Mouse (Mus musculus) myocyte (in vitro differentiated cells): ENCODE measurements around the gene Vps45. TPM values are rescaled to one million over a fixed set of nuclear protein-coding genes. Genes with fewer than 3 reads are reported as not detected.

Experiments
- H3K27me3 ChIP-seq: one replicate; pipeline ENCODE4 v1.6.1; 2011; ENCODE audit not compliant: control insufficient read depth, insufficient read depth, insufficient read length
- H3K36me3 ChIP-seq: one replicate; pipeline ENCODE4 v1.6.1; 2011; ENCODE audit not compliant: control insufficient read depth, insufficient read depth
- H3K4me2 ChIP-seq: one replicate; pipeline ENCODE4 v1.6.1; 2011; ENCODE audit warnings: low read depth, control low read depth
- H3K4me3 ChIP-seq: one replicate; pipeline ENCODE4 v1.5.1; 2011; ENCODE audit warnings: mild to moderate bottlenecking, control low read depth, moderate library complexity
- H3K79me2 ChIP-seq: one replicate; pipeline ENCODE4 v1.6.1; 2011; ENCODE audit not compliant: control insufficient read depth, insufficient read depth
- H3ac ChIP-seq: one replicate; pipeline ENCODE4 v1.6.1; 2011; ENCODE audit not compliant: control insufficient read depth, insufficient read length
- CEBPB ChIP-seq: IDR thresholded peaks from 2 replicates; pipeline ENCODE4 v1.6.1; 2011; ENCODE audit warnings: mild to moderate bottlenecking, moderate library complexity; ENCODE audit not compliant: poor library complexity, insufficient read depth, severe bottlenecking
- E2F4 ChIP-seq: IDR thresholded peaks from one replicate; pipeline ENCODE4 v1.6.1; 2011; ENCODE audit warnings: mild to moderate bottlenecking, control low read depth, moderate library complexity; ENCODE audit not compliant: insufficient read depth
- MAX ChIP-seq: IDR thresholded peaks from one replicate; pipeline ENCODE4 v1.6.1; 2011; ENCODE audit warnings: low read depth, mild to moderate bottlenecking, control low read depth
- MYOD1 ChIP-seq, 3 experiments: IDR thresholded peaks; one replicate each; pipeline ENCODE4 v1.6.1; 2011; ENCODE audit warnings: control low read depth in 2 of 3, low read depth in 2 of 3, mild to moderate bottlenecking in 2 of 3, moderate library complexity in 1 of 3; ENCODE audit not compliant: insufficient read length in 2 of 3, control insufficient read depth in 1 of 3
- MYOG ChIP-seq, 3 experiments: IDR thresholded peaks; one replicate each; pipeline ENCODE4 v1.6.1; 2011; ENCODE audit warnings: control low read depth in 2 of 3, low read depth in 2 of 3, mild to moderate bottlenecking in 2 of 3; ENCODE audit not compliant: insufficient read length in 2 of 3, control insufficient read depth in 1 of 3, insufficient read depth in 1 of 3
- POLR2A ChIP-seq: IDR thresholded peaks from one replicate; pipeline ENCODE4 v1.6.1; 2011; ENCODE audit warnings: low read depth, mild to moderate bottlenecking, control low read depth, moderate library complexity; ENCODE audit not compliant: insufficient read length
- POLR2AphosphoS2 ChIP-seq: IDR thresholded peaks from one replicate; pipeline ENCODE4 v1.6.1; 2011; ENCODE audit warnings: low read depth, control low read depth; ENCODE audit not compliant: insufficient read length
- REST ChIP-seq: IDR thresholded peaks from one replicate; pipeline ENCODE4 v1.6.1; 2011; ENCODE audit warnings: mild to moderate bottlenecking, control low read depth, moderate library complexity; ENCODE audit not compliant: insufficient read depth, insufficient read length
- SRF ChIP-seq: IDR thresholded peaks from one replicate; pipeline ENCODE4 v1.6.1; 2011; ENCODE audit warnings: low read depth; ENCODE audit not compliant: control insufficient read depth, insufficient read length
- TCF12 ChIP-seq: IDR thresholded peaks from one replicate; pipeline ENCODE4 v1.6.1; 2011; ENCODE audit warnings: mild to moderate bottlenecking, control low read depth; ENCODE audit not compliant: poor library complexity, insufficient read depth, severe bottlenecking
- TCF3 ChIP-seq: IDR thresholded peaks from one replicate; pipeline ENCODE4 v1.6.1; 2011; ENCODE audit warnings: low read depth, control low read depth; ENCODE audit not compliant: insufficient read length
- USF1 ChIP-seq: IDR thresholded peaks from one replicate; pipeline ENCODE4 v1.6.1; 2011; ENCODE audit warnings: low read depth, mild to moderate bottlenecking, control low read depth, moderate library complexity
- polyA plus RNA-seq: library from polyadenylated mRNA; unstranded; fragments of >200 nt; fragmentation: generic; extraction: Trizol; gene quantifications from one replicate; pipeline ENCODE4 v1.2.1, GENCODE M21; 2012; ENCODE audit warnings: missing spikeins

Vps45 gene
- polyA plus RNA-seq, 1 experiment = 22.0 TPM

GRCm38 (mm10) chr3:96078711-96079110 lies 20.4 kb upstream of the Vps45 start:
- Histone ChIP-seq H3K27me3 (no peaks in the 10 kb centered on the region), H3K4me2 (peak overlapping the region; percentile 22), H3K4me3 (no peak overlapping the region), H3ac (no peak overlapping the region), H3K36me3 (no peaks in the 10 kb centered on the region), H3K79me2 (no peaks in the 10 kb centered on the region)
- TF ChIP-seq SRF (no peak), MYOG (IDR thresholded peaks at IDR 0.05; ENCODE audit: control insufficient read depth in 1 of 3, insufficient read depth in 1 of 3, insufficient read length in 2 of 3, low read depth in 2 of 3) (no peak), MAX (no peak), USF1 (no peak), TCF12 (no peak), CEBPB (no peak), POLR2A (no peak), E2F4 (no peak), TCF3 (no peak), POLR2AphosphoS2 (no peak), MYOD1 (IDR thresholded peaks at IDR 0.05; ENCODE audit: control insufficient read depth in 1 of 3, insufficient read length in 2 of 3, low read depth in 2 of 3) (no peak), REST (no peak)

DNA sequence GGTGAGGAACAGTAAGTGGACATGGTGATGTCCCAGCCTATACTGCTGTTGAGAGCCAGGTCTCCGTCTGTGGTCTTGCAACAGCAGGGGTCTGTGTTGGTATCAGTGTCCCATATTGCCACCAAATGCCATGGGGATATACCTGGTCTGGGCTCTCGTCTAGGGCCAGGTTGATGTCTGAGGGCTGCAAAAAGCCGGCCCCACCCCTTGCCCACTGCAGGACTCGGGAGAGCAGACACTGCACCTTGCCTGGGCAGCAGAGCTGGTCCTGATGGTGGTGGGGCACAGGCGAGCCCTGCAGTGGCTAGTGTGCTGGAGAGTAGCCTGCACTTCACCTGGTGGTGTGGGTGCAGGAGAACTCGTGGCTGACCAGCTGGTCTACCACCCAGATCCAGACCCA lies 19.8 kb upstream of the Vps45 start:
- Histone ChIP-seq H3K79me2 (no peaks in the 10 kb centered on the region), H3K36me3 (no peaks in the 10 kb centered on the region), H3ac (no peak overlapping the region), H3K27me3 (no peaks in the 10 kb centered on the region), H3K4me2 (peak overlapping the region; percentile 22), H3K4me3 (no peak overlapping the region)
- no peak for TF ChIP-seq E2F4
- no peak for TF ChIP-seq CEBPB
- TF ChIP-seq POLR2A = no peak
- TF ChIP-seq USF1 = no peak
- TF ChIP-seq TCF12 = no peak
- no peak for TF ChIP-seq MYOG (IDR thresholded peaks at IDR 0.05; ENCODE audit: control insufficient read depth in 1 of 3, insufficient read depth in 1 of 3, insufficient read length in 2 of 3, low read depth in 2 of 3)
- no peak for TF ChIP-seq REST

- Histone ChIP-seq H3K4me2 (no peak overlapping the region), H3K36me3 (no peaks in the 10 kb centered on the region), H3K79me2 (no peaks in the 10 kb centered on the region), H3K4me3 (no peak overlapping the region), H3ac (no peak overlapping the region), H3K27me3 (no peaks in the 10 kb centered on the region)
- TF ChIP-seq MYOD1 (IDR thresholded peaks at IDR 0.05; ENCODE audit: control insufficient read depth in 1 of 3, insufficient read length in 2 of 3, low read depth in 2 of 3) (no peak), REST (no peak), POLR2AphosphoS2 (no peak), POLR2A (no peak), USF1 (no peak), E2F4 (no peak), TCF3 (no peak), SRF (no peak), MYOG (IDR thresholded peaks at IDR 0.05; ENCODE audit: control insufficient read depth in 1 of 3, insufficient read depth in 1 of 3, insufficient read length in 2 of 3, low read depth in 2 of 3) (no peak), TCF12 (no peak), MAX (no peak), CEBPB (no peak)
Observed at GRCm38 (mm10) chr3:96072921-96073486, 14.7 kb upstream of the Vps45 start.

DNA sequence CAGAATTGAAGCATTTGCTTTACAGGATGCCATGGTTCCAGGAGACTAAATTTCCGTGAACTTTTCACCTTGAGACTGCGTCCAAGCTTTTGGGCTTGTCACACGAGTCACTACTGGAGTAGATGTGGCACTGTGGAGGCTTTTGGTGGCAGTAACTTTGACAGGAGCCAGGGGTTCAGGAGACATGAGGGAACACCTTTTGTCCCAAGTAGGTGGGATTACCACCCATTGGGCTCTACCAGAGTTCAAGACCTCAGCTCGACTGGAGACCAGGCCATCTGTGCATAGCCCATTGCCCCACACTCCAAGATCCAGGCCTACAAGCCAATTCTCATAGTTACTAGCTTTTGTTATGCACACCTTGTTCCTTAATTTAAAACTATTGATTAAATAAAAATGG lies 12.0 kb upstream of the Vps45 start:
- Histone ChIP-seq H3ac (no peak overlapping the region), H3K4me3 (no peak overlapping the region), H3K36me3 (no peaks in the 10 kb centered on the region), H3K79me2 (no peaks in the 10 kb centered on the region), H3K27me3 (no peaks in the 10 kb centered on the region), H3K4me2 (no peak overlapping the region)
- no peak for TF ChIP-seq SRF
- TF ChIP-seq POLR2AphosphoS2 = no peak
- no peak for TF ChIP-seq MYOG (IDR thresholded peaks at IDR 0.05; ENCODE audit: control insufficient read depth in 1 of 3, insufficient read depth in 1 of 3, insufficient read length in 2 of 3, low read depth in 2 of 3)
- TF ChIP-seq MAX = no peak

DNA sequence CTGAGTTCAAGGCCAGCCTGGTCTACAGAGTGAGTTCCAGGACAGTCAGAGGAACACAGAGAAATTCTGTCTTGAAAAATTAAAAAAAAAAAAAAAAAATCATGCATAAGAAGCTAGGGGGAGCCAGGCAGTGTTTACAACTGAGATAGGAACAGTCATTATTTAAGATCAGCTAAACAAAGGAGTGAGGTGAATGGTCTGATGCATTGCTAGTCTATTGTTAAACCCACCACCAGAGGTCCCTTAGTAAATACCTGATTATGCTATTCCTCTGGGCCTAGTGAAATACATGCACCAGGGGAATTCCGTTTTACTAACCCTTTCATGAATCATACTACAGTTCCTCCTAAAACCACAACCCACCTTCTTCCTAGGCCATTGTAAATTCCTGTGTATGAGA lies 11.3 kb upstream of the Vps45 start:
- H3ac ChIP-seq = no peak overlapping the region
- no peaks in the 10 kb centered on the region for H3K79me2 ChIP-seq
- TF ChIP-seq TCF12 = no peak
- no peak for TF ChIP-seq TCF3
- TF ChIP-seq POLR2AphosphoS2 = no peak
- TF ChIP-seq MYOD1 (IDR thresholded peaks at IDR 0.05; ENCODE audit: control insufficient read depth in 1 of 3, insufficient read length in 2 of 3, low read depth in 2 of 3) = no peak
- H3K36me3 ChIP-seq = no peaks in the 10 kb centered on the region
- no peaks in the 10 kb centered on the region for H3K27me3 ChIP-seq
- peak overlapping the region; percentile 13 for H3K4me2 ChIP-seq
- no peak overlapping the region for H3K4me3 ChIP-seq
